ENCODE assay signal across 12 mouse cellular contexts in genomic region chr9:58066731-58067095, GRCm38 (mm10). TPM values are rescaled to one million over a fixed set of nuclear protein-coding genes. Genes with fewer than 3 reads are reported as not detected.
DNase-seq lines count a peak whose midpoint lies in the region; ATAC-seq and TF ChIP-seq lines count a peak whose summit lies in the region.
"Had no signal": no experiment of that assay in that cellular context is flagged by ENCODE, and none has a peak within 500 bp of the region (broad histone marks: within the 10 kb centered on the region; RNA-seq: fewer than 3 reads in every experiment).

No protein-coding gene starts in this region.

- TF ChIP-seq EP300 in heart, adult 2 months (IDR thresholded peaks at IDR 0.05; ENCODE audit: insufficient read depth, low read depth, low read length), result no peak

- peak; percentile 56 for DNase-seq in embryonic facial prominence, embryonic 14.5 days (ENCODE audit: low spot score)
- DNase-seq in embryonic facial prominence, embryonic 10.5 days (ENCODE audit: low spot score), result no peak
- peak; percentile 73 to 81 for DNase-seq in left cerebral cortex, adult 9 months (ENCODE audit: low spot score in 2 of 2)
- DNase-seq in right cerebral cortex, adult 18-20 months, result peak; percentile 92
- DNase-seq in heart, adult 2 months, result no peak
- DNase-seq: B cell, adult 2 months; heart, adult 11 months had no signal

- no peaks in the 10 kb centered on the region for H3K36me3 ChIP-seq in embryonic facial prominence, embryonic 14.5 days (ENCODE audit: control insufficient read depth, insufficient read depth, low read length)
- no peaks in the 10 kb centered on the region for H3K36me3 ChIP-seq in embryonic facial prominence, embryonic 10.5 days (replicated peaks)
- no peaks in the 10 kb centered on the region for H3K36me3 ChIP-seq in forebrain, embryonic 13.5 days (ENCODE audit: poor library complexity, severe bottlenecking)
- no peaks in the 10 kb centered on the region for H3K36me3 ChIP-seq in kidney, embryonic 16.5 days (ENCODE audit: insufficient read depth, low read length)
- no peaks in the 10 kb centered on the region for H3K36me3 ChIP-seq in heart, adult 2 months (ENCODE audit: control insufficient read depth, insufficient read depth, low read length)

- no peak overlapping the region for H3K4me2 ChIP-seq in embryonic facial prominence, embryonic 14.5 days (ENCODE audit: low read depth, low read length)
- H3K4me2 ChIP-seq in forebrain, embryonic 13.5 days, result no peak overlapping the region
- H3K4me2 ChIP-seq in kidney, embryonic 16.5 days (replicated peaks; ENCODE audit: low read depth, low read length), result no peak overlapping the region

- no peak overlapping the region for H3K9ac ChIP-seq in embryonic facial prominence, embryonic 14.5 days (ENCODE audit: low read depth, low read length)
- H3K9ac ChIP-seq in forebrain, embryonic 13.5 days, result no peak overlapping the region
- H3K9ac ChIP-seq in kidney, embryonic 16.5 days (replicated peaks; ENCODE audit: low read length), result no peak overlapping the region
- H3K9ac ChIP-seq in heart, adult 2 months (ENCODE audit: low read depth, low read length), result no peak overlapping the region

- no peak overlapping the region for H3K27ac ChIP-seq in embryonic facial prominence, embryonic 14.5 days (replicated peaks; ENCODE audit: low read depth, low read length)
- no peak overlapping the region for H3K27ac ChIP-seq in embryonic facial prominence, embryonic 10.5 days (replicated peaks)
- peak overlapping the region; percentile 95 for H3K27ac ChIP-seq in forebrain, embryonic 13.5 days
- H3K27ac ChIP-seq in kidney, embryonic 16.5 days (ENCODE audit: low read length), result no peak overlapping the region
- no peak overlapping the region for H3K27ac ChIP-seq in heart, adult 2 months

- ATAC-seq in embryonic facial prominence, embryonic 14.5 days (ENCODE audit: low read depth), result 0 out of 2 replicates have a peak, but pooled peaks have one; percentile 26
- no peak for ATAC-seq in forebrain, embryonic 13.5 days
- no peak for ATAC-seq in kidney, embryonic 16.5 days (ENCODE audit: low FRiP score, low TSS enrichment)
- no peak for ATAC-seq in erythroblast, adult 5-6 weeks (replicated peaks; ENCODE audit: low FRiP score, poor library complexity, severe bottlenecking)

- intact Hi-C loops in heart, adult 2 months (cut with DNase I), result no loop called here

- 41% methylated on average over 6 of the region's 6 CpGs for WGBS in embryonic facial prominence, embryonic 14.5 days
- 85% methylated on average over 6 of the region's 6 CpGs for WGBS in embryonic facial prominence, embryonic 10.5 days
- WGBS in forebrain, embryonic 13.5 days, result 70% methylated on average over 6 of the region's 6 CpGs
- WGBS in kidney, embryonic 16.5 days, result 74% methylated on average over 6 of the region's 6 CpGs
- WGBS in heart, adult 2 months, result 58% methylated on average over 6 of the region's 6 CpGs

- H3K79me2 ChIP-seq in heart, adult 2 months (replicated peaks; ENCODE audit: control insufficient read depth, insufficient read depth, low read length), result no peaks in the 10 kb centered on the region

- H3K27me3 ChIP-seq in embryonic facial prominence, embryonic 14.5 days (replicated peaks; ENCODE audit: control insufficient read depth, insufficient read depth, low read length), result peaks cover 4% of the 10 kb centered on the region; the same call in 1 of the 2 replicates
- peaks cover 24% of the 10 kb centered on the region; the same call in 1 of the 2 replicates for H3K27me3 ChIP-seq in embryonic facial prominence, embryonic 10.5 days (replicated peaks; ENCODE audit: low read depth, poor library complexity, severe bottlenecking)
- H3K27me3 ChIP-seq in forebrain, embryonic 13.5 days, result no peaks in the 10 kb centered on the region
- no peaks in the 10 kb centered on the region for H3K27me3 ChIP-seq in kidney, embryonic 16.5 days (ENCODE audit: insufficient read depth, low read length)
- H3K27me3 ChIP-seq in heart, adult 2 months (ENCODE audit: control insufficient read depth, insufficient read depth, low read length), result peaks cover 3% of the 10 kb centered on the region; the same call in 1 of the 2 replicates

- no peak overlapping the region for H3K4me3 ChIP-seq in embryonic facial prominence, embryonic 14.5 days (ENCODE audit: low read depth, low read length)
- no peak overlapping the region for H3K4me3 ChIP-seq in embryonic facial prominence, embryonic 10.5 days
- no peak overlapping the region for H3K4me3 ChIP-seq in forebrain, embryonic 13.5 days
- no peak overlapping the region for H3K4me3 ChIP-seq in kidney, embryonic 16.5 days (ENCODE audit: low read length)
- no peak overlapping the region for H3K4me3 ChIP-seq in heart, adult 2 months

- no peak for TF ChIP-seq POLR2A in heart, adult 2 months (IDR thresholded peaks at IDR 0.05; ENCODE audit: insufficient read depth, low read depth, low read length)

- no peaks in the 10 kb centered on the region for H3K9me3 ChIP-seq in embryonic facial prominence, embryonic 14.5 days (ENCODE audit: control insufficient read depth, low read length)
- H3K9me3 ChIP-seq in embryonic facial prominence, embryonic 10.5 days, result no peaks in the 10 kb centered on the region
- no peaks in the 10 kb centered on the region for H3K9me3 ChIP-seq in forebrain, embryonic 13.5 days (replicated peaks)
- H3K9me3 ChIP-seq in kidney, embryonic 16.5 days (ENCODE audit: low read length), result no peaks in the 10 kb centered on the region

- TF ChIP-seq CTCF in heart, adult 2 months (IDR thresholded peaks at IDR 0.05), result no peak

- peaks cover 10% of the 10 kb centered on the region for H3K4me1 ChIP-seq in embryonic facial prominence, embryonic 14.5 days (ENCODE audit: control insufficient read depth, insufficient read depth, low read length)
- H3K4me1 ChIP-seq in embryonic facial prominence, embryonic 10.5 days, result peaks cover 44% of the 10 kb centered on the region
- peaks cover 72% of the 10 kb centered on the region for H3K4me1 ChIP-seq in forebrain, embryonic 13.5 days
- no peaks in the 10 kb centered on the region for H3K4me1 ChIP-seq in kidney, embryonic 16.5 days (ENCODE audit: insufficient read depth, low read length)
- H3K4me1 ChIP-seq in heart, adult 2 months (ENCODE audit: control insufficient read depth, insufficient read depth, low read length), result no peaks in the 10 kb centered on the region; the same call in 1 of the 2 replicates

RNA-seq across cellular contexts. Expression of gene Stra6, which starts 3.1 kb away (rescaled TPM):
- 10.5 and 16.1 TPM in 2 replicates for polyA plus RNA-seq in embryonic facial prominence, embryonic 14.5 days (2014; fragmentation: Nextera tagmentation; extraction: Ambion mirVana)
- 33.6 and 47.2 TPM in 2 replicates for polyA plus RNA-seq in embryonic facial prominence, embryonic 10.5 days (2016; fragmentation: Nextera tagmentation; extraction: Ambion mirVana)
- 7.1 and 7.7 TPM in 2 replicates for polyA plus RNA-seq in forebrain, embryonic 13.5 days (2015; fragmentation: Nextera tagmentation; extraction: Ambion mirVana)
- polyA plus RNA-seq in kidney, embryonic 16.5 days (2015; fragmentation: Nextera tagmentation; extraction: Ambion mirVana), result 24.1 and 34.2 TPM in 2 replicates
- not detected in 2 replicates for total RNA-seq in erythroblast, adult 5-6 weeks (2015; ENCODE audit: low replicate concordance)
- total RNA-seq in erythroblast, adult 5-6 weeks (2017; ENCODE audit: low replicate concordance), result not detected in 2 replicates
- under 1 TPM; 0.34 to 0.65 TPM for total RNA-seq in heart, adult 2 months (2021)
- polyA plus RNA-seq in heart, adult 2 months (2012; rRNA removed), result 0.68 and 1.3 TPM in 2 replicates
- total RNA-seq: common myeloid progenitor, adult 5-6 weeks; liver, adult 2 months had no signal
- polyA plus RNA-seq: liver, adult 2 months had no signal

RNA-seq across cellular contexts. Expression of gene Ccdc33, which starts 51.9 kb away (rescaled TPM):
- 0.25 and 0.54 TPM in 2 replicates for polyA plus RNA-seq in embryonic facial prominence, embryonic 14.5 days (2014; fragmentation: Nextera tagmentation; extraction: Ambion mirVana)
- polyA plus RNA-seq in embryonic facial prominence, embryonic 10.5 days (2016; fragmentation: Nextera tagmentation; extraction: Ambion mirVana), result 0.36 and 0.56 TPM in 2 replicates
- 1.1 and 1.8 TPM in 2 replicates for polyA plus RNA-seq in forebrain, embryonic 13.5 days (2015; fragmentation: Nextera tagmentation; extraction: Ambion mirVana)
- polyA plus RNA-seq in kidney, embryonic 16.5 days (2015; fragmentation: Nextera tagmentation; extraction: Ambion mirVana), result 0.13 and 0.21 TPM in 2 replicates
- not detected in 2 replicates for total RNA-seq in erythroblast, adult 5-6 weeks (2015; ENCODE audit: low replicate concordance)
- total RNA-seq in erythroblast, adult 5-6 weeks (2017; ENCODE audit: low replicate concordance), result not detected in 2 replicates
- total RNA-seq in heart, adult 2 months (2021), result not detected
- 1.3 TPM in 1 of 2 replicates, not detected in the other for polyA plus RNA-seq in heart, adult 2 months (2012; rRNA removed)
- total RNA-seq: common myeloid progenitor, adult 5-6 weeks; liver, adult 2 months had no signal
- polyA plus RNA-seq: liver, adult 2 months had no signal

Comparison
In these comparisons a context has a peak if more than half of its experiments do, and no peak if none do; other contexts are left out.
1. DNase-seq: peak in embryonic facial prominence, embryonic 14.5 days (single experiment), left cerebral cortex, adult 9 months (2 of 2) and right cerebral cortex, adult 18-20 months (single experiment); none in embryonic facial prominence, embryonic 10.5 days (single experiment) and heart, adult 2 months (0 of 2).